Mouse (Mus musculus): ENCODE results near the gene Bmp2k. TPM values are rescaled to one million over a fixed set of nuclear protein-coding genes. Genes with fewer than 3 reads are reported as not detected.
A peak's percentile ranks its signal among the peaks of the same experiment; 100 is the strongest.

Bmp2k gene
- polyA plus RNA-seq, 1 experiment from 2014 or later = 8.3 TPM

DNA sequence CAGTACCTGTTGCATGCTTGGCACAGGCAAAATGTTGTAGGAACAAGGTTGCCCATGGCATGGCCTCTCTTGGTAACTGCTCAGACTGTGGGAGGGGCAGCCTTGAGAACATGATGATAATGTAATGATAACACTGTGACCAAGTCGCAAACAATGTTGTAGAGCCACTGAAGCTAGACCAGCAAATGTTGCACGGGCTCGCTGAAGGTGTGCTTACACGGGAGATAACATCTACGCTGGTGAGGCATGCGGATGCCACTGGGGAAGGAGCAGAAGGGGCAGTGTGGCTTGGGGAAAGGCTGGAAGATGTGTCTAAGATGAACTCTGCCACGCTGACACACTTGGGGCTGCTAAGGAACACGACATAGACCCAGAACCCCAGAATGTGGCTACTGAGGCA is 102.5 kb downstream of the Bmp2k start:
- no peaks in the 10 kb centered on the region for H3K4me1 ChIP-seq (ENCODE audit: control insufficient read depth in 2 of 2, insufficient read depth in 2 of 2, low read length in 2 of 2)
- WGBS = 89% methylated on average over 8 of the region's 8 CpGs
- no peak overlapping the region for H3K4me2 ChIP-seq (ENCODE audit: low read length)
- ATAC-seq (ENCODE audit: insufficient number of reproducible peaks, insufficient read depth, low FRiP score, low read depth) = no peak
- H3K27ac ChIP-seq (replicated peaks in 1 of 2; ENCODE audit: control insufficient read depth in 1 of 2, insufficient read depth in 1 of 2, low read depth in 2 of 2, low read length in 2 of 2) = no peak overlapping the region
- H3K4me3 ChIP-seq (ENCODE audit: control insufficient read depth in 1 of 2, insufficient read depth in 1 of 2, low read depth in 1 of 2, low read length in 2 of 2) = no peak overlapping the region
- H3K9me3 ChIP-seq (ENCODE audit: control insufficient read depth, low read length) = no peaks in the 10 kb centered on the region
- H3K9ac ChIP-seq (ENCODE audit: low read length) = no peak overlapping the region
- H3K36me3 ChIP-seq (ENCODE audit: control insufficient read depth, insufficient read depth, low read length) = no peaks in the 10 kb centered on the region
- H3K27me3 ChIP-seq (ENCODE audit: control insufficient read depth, insufficient read depth, low read length) = no peaks in the 10 kb centered on the region

DNA sequence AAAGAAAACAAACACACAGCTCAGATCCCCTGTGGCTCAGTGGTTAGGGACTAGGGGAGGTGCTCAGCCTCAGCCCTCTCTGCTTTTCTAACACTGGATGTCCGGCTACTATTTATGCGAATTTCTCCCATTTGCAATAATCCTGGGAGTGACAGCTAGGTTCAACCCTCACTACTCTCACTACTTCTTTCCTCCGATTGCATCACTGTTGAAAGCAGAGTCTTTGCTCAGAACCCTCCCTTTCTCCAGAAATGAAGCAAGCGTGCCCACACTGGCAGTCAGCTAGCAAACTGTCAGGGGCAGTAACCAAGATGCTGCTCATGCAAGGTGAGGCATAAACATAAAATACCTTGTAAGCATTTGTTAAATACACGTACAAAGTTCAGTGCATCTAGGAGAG is 110.8 kb downstream of the Bmp2k start:
- no peak overlapping the region for H3K27ac ChIP-seq (replicated peaks in 1 of 2; ENCODE audit: control insufficient read depth in 1 of 2, insufficient read depth in 1 of 2, low read depth in 2 of 2, low read length in 2 of 2)
- 89% methylated on average over 5 of the region's 5 CpGs for WGBS
- no peak for ATAC-seq (ENCODE audit: insufficient number of reproducible peaks, insufficient read depth, low FRiP score, low read depth)
- no peaks in the 10 kb centered on the region for H3K36me3 ChIP-seq (ENCODE audit: control insufficient read depth, insufficient read depth, low read length)
- H3K27me3 ChIP-seq (ENCODE audit: control insufficient read depth, insufficient read depth, low read length) = no peaks in the 10 kb centered on the region
- H3K9ac ChIP-seq (ENCODE audit: low read length) = no peak overlapping the region
- no peak overlapping the region for H3K4me3 ChIP-seq (ENCODE audit: control insufficient read depth in 1 of 2, insufficient read depth in 1 of 2, low read depth in 1 of 2, low read length in 2 of 2)
- no peaks in the 10 kb centered on the region; a peak in 1 of 4 replicates for H3K4me1 ChIP-seq (ENCODE audit: control insufficient read depth in 2 of 2, insufficient read depth in 2 of 2, low read length in 2 of 2)
- H3K4me2 ChIP-seq (ENCODE audit: low read length) = no peak overlapping the region
- no peaks in the 10 kb centered on the region for H3K9me3 ChIP-seq (ENCODE audit: control insufficient read depth, low read length)

DNA sequence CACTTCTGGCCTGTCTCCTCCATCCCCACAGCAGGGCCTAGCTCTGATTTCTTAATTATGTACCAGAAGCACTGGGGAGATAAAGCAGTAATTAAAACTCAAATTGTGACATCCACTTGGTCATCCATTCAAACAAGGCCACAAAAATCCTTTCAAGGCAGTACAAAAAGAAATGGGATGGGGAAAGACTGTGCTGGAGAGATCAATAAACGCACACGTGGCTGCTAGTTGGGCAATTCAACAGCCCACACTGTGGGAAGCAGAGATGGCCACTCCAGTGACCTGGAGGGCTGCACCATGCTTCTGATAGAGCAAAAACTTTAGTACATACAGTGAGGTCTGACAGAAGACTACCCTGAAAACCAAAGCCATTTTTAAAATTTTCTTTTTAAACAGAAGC is 112.6 kb downstream of the Bmp2k start:
- no peaks in the 10 kb centered on the region for H3K9me3 ChIP-seq (ENCODE audit: control insufficient read depth, low read length)
- H3K4me1 ChIP-seq (ENCODE audit: control insufficient read depth in 2 of 2, insufficient read depth in 2 of 2, low read length in 2 of 2) = no peaks in the 10 kb centered on the region; a peak in 1 of 4 replicates
- no peak for ATAC-seq (ENCODE audit: insufficient number of reproducible peaks, insufficient read depth, low FRiP score, low read depth)
- WGBS = 64% methylated on average over 2 of the region's 2 CpGs
- no peak overlapping the region; the same call in 1 of the 2 replicates for H3K4me2 ChIP-seq (ENCODE audit: low read length)
- no peaks in the 10 kb centered on the region for H3K36me3 ChIP-seq (ENCODE audit: control insufficient read depth, insufficient read depth, low read length)
- no peak overlapping the region for H3K9ac ChIP-seq (ENCODE audit: low read length)
- no peaks in the 10 kb centered on the region for H3K27me3 ChIP-seq (ENCODE audit: control insufficient read depth, insufficient read depth, low read length)
- H3K27ac ChIP-seq (replicated peaks in 1 of 2; ENCODE audit: control insufficient read depth in 1 of 2, insufficient read depth in 1 of 2, low read depth in 2 of 2, low read length in 2 of 2) = no peak overlapping the region
- H3K4me3 ChIP-seq (ENCODE audit: control insufficient read depth in 1 of 2, insufficient read depth in 1 of 2, low read depth in 1 of 2, low read length in 2 of 2) = no peak overlapping the region

DNA sequence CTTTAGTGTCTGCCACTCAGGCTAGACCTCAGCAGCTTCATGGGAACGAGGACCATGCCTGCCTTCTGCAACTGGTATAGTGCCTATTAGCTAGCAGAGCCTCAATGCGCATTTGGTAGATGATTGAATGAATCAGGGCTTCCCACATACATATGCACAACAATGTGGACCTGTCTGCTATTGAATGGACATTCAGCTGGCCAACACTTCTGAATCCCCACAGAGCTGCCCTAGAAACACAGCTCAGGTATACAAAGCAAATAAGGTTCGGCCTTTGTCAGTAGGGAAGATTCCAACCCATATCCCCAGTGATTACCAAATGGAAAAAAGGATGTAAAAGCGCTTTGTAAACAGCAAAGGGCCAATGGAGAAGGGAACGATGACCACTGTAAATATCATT is 113.2 kb downstream of the Bmp2k start:
- Histone ChIP-seq H3K9me3 (ENCODE audit: control insufficient read depth, low read length) (no peaks in the 10 kb centered on the region), H3K36me3 (ENCODE audit: control insufficient read depth, insufficient read depth, low read length) (no peaks in the 10 kb centered on the region), H3K9ac (ENCODE audit: low read length) (peak overlapping the region; percentile 76), H3K4me1 (ENCODE audit: control insufficient read depth in 2 of 2, insufficient read depth in 2 of 2, low read length in 2 of 2) (no peaks in the 10 kb centered on the region; a peak in 1 of 4 replicates), H3K4me3 (ENCODE audit: control insufficient read depth in 1 of 2, insufficient read depth in 1 of 2, low read depth in 1 of 2, low read length in 2 of 2) (peak overlapping the region; percentile 57 to 58), H3K27me3 (ENCODE audit: control insufficient read depth, insufficient read depth, low read length) (no peaks in the 10 kb centered on the region), H3K27ac (replicated peaks in 1 of 2; ENCODE audit: control insufficient read depth in 1 of 2, insufficient read depth in 1 of 2, low read depth in 2 of 2, low read length in 2 of 2) (no peak overlapping the region), H3K4me2 (ENCODE audit: low read length) (peak overlapping the region; percentile 85)
- ATAC-seq (ENCODE audit: insufficient number of reproducible peaks, insufficient read depth, low FRiP score, low read depth) = no peak
- WGBS = 22% methylated on average over 5 of the region's 5 CpGs

DNA sequence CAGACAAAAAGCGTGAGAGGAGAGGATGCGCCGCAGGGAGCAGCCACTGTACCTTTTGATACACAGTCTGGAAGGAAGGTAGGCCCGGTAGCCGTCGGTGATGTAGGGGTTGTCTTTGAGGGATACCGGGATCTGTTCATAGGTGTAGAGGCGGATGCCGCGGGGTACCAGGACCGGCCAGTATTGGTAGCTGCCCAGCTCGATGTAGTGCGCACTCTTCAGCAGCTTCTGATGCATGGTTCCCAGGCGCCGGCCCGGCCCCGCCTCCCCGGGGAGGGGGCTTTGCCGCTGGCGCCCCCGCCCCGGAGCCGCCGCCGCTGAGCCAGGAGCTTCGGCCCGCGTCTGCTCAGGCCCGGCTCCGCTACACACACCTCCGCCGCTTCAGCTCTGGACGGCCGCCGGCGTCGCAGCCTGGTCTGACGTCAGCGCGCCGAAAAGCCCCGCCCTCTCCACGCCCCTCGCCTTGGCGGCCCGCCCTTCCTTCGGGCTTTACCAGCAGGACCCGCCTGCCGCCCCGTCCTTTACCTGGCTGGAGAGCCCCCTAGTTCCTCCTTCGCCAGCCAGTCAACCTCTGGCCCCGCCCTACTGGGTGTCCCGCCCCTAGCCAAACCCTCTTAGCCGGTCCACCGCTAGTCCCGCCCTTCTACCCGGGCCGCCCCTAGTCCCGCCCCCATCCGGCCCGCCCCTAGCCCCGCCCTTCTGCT is 113.9 kb downstream of the Bmp2k start, which contains the start of gene Paqr3:
Gene Paqr3, minus strand, starts transcription at position 390 of the 704 bp plus-strand sequence.
- Histone ChIP-seq H3K9ac (ENCODE audit: low read length) (peak within 1 kb of the TSS; percentile 76), H3K27ac (replicated peaks in 1 of 2; ENCODE audit: control insufficient read depth in 1 of 2, insufficient read depth in 1 of 2, low read depth in 2 of 2, low read length in 2 of 2) (0 out of 4 replicates have a peak within 1 kb of the TSS, but pooled peaks of 1 of the 2 experiments have one; percentile 46), H3K9me3 (ENCODE audit: control insufficient read depth, low read length) (no peaks in the 10 kb centered on the region), H3K4me2 (ENCODE audit: low read length) (peak within 1 kb of the TSS; percentile 85), H3K4me1 (ENCODE audit: control insufficient read depth in 2 of 2, insufficient read depth in 2 of 2, low read length in 2 of 2) (no peaks in the 10 kb centered on the region; a peak in 1 of 4 replicates), H3K27me3 (ENCODE audit: control insufficient read depth, insufficient read depth, low read length) (no peaks in the 10 kb centered on the region), H3K4me3 (ENCODE audit: control insufficient read depth in 1 of 2, insufficient read depth in 1 of 2, low read depth in 1 of 2, low read length in 2 of 2) (peak within 1 kb of the TSS; percentile 57 to 58), H3K36me3 (ENCODE audit: control insufficient read depth, insufficient read depth, low read length) (no peaks in the 10 kb centered on the region)
- peak; percentile 98 for ATAC-seq (ENCODE audit: insufficient number of reproducible peaks, insufficient read depth, low FRiP score, low read depth)
- under 1% methylated on average over 59 of the region's 62 CpGs for WGBS

DNA sequence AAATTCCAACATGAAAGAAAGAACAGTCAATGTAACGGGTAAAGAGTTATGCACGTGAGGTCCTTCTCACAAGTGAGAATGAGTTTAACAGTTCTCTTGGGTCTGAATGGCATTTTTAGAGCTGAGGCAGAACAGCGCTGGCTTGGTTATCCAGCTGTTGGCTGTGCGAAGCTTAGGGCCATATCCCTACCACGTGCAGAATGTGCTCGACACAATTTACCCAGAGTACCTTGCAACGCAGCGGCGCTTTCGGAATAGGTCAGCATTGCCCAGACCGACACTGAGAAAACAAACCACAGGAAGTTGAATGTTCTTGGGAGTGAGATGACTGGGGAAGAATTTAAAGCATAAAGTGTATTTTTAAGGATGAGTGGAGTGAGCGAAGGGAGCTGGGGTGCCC is 127.5 kb downstream of the Bmp2k start:
- Histone ChIP-seq H3K9me3 (ENCODE audit: control insufficient read depth, low read length) (no peaks in the 10 kb centered on the region), H3K4me2 (ENCODE audit: low read length) (no peak overlapping the region), H3K27ac (replicated peaks in 1 of 2; ENCODE audit: control insufficient read depth in 1 of 2, insufficient read depth in 1 of 2, low read depth in 2 of 2, low read length in 2 of 2) (no peak overlapping the region), H3K4me1 (ENCODE audit: control insufficient read depth in 2 of 2, insufficient read depth in 2 of 2, low read length in 2 of 2) (no peaks in the 10 kb centered on the region), H3K36me3 (ENCODE audit: control insufficient read depth, insufficient read depth, low read length) (no peaks in the 10 kb centered on the region), H3K4me3 (ENCODE audit: control insufficient read depth in 1 of 2, insufficient read depth in 1 of 2, low read depth in 1 of 2, low read length in 2 of 2) (no peak overlapping the region), H3K27me3 (ENCODE audit: control insufficient read depth, insufficient read depth, low read length) (no peaks in the 10 kb centered on the region), H3K9ac (ENCODE audit: low read length) (no peak overlapping the region)
- WGBS = 67% methylated on average over 12 of the region's 12 CpGs
- ATAC-seq (ENCODE audit: insufficient number of reproducible peaks, insufficient read depth, low FRiP score, low read depth) = no peak

DNA sequence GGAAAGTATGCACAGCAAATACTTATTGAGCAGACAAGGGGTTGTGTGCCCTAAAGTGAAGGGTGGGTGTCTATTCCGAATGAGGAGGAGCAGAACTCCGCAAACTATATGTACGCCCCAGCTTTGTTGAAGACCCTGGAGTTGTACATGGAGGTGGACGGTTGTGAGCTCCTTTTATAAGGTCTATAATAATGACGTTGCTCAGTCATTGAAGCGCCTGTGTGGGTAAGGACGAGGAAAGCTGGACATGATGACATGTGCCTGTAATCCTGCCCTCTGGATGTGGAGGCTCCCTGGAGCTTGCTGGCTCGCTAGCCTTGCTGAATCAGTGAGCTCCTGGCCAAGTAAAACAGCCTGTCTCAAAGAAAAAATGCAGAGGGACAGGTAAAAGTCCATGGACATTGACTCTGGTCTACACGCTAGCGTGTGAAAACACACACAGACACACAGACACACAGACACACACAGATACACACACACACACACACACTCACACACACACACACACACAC is 128.0 kb downstream of the Bmp2k start:
- Histone ChIP-seq H3K4me2 (ENCODE audit: low read length) (no peak overlapping the region), H3K27me3 (ENCODE audit: control insufficient read depth, insufficient read depth, low read length) (no peaks in the 10 kb centered on the region), H3K27ac (replicated peaks in 1 of 2; ENCODE audit: control insufficient read depth in 1 of 2, insufficient read depth in 1 of 2, low read depth in 2 of 2, low read length in 2 of 2) (no peak overlapping the region), H3K9me3 (ENCODE audit: control insufficient read depth, low read length) (no peaks in the 10 kb centered on the region), H3K4me1 (ENCODE audit: control insufficient read depth in 2 of 2, insufficient read depth in 2 of 2, low read length in 2 of 2) (no peaks in the 10 kb centered on the region), H3K4me3 (ENCODE audit: control insufficient read depth in 1 of 2, insufficient read depth in 1 of 2, low read depth in 1 of 2, low read length in 2 of 2) (no peak overlapping the region), H3K36me3 (ENCODE audit: control insufficient read depth, insufficient read depth, low read length) (no peaks in the 10 kb centered on the region), H3K9ac (ENCODE audit: low read length) (no peak overlapping the region)
- 61% methylated on average over 10 of the region's 10 CpGs for WGBS
- no peak for ATAC-seq (ENCODE audit: insufficient number of reproducible peaks, insufficient read depth, low FRiP score, low read depth)
